Mouse (Mus musculus) thymus, postnatal 10 days (tissue): ENCODE results near the gene Adgrl3.

Experiments
- DNase-seq, 2 experiments: peaks; one replicate each; pipeline ENCODE4 v3.0.0; 2021; ENCODE audit warnings: low spot score in 2 of 2

Gene Adgrl3

DNA sequence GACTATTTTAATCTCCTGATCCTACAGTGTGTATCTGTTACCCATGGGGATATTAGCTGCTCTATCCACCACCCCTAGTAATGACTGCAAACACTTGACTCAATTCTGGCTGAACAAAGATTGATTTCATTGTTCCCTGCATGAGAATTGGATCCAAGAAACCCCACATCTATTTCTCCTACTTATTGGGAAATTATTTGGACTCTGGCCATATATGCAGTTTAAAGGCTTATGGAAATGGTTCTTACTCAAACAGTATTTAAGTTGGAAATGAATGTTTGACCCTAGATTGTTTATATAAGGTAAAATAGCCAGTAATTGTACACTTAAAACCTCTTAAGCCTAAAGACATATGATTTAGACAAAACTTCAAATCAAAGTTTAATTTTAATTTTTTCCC lies 207.3 kb downstream of the Adgrl3 start:
- DNase-seq, result no peak

DNA sequence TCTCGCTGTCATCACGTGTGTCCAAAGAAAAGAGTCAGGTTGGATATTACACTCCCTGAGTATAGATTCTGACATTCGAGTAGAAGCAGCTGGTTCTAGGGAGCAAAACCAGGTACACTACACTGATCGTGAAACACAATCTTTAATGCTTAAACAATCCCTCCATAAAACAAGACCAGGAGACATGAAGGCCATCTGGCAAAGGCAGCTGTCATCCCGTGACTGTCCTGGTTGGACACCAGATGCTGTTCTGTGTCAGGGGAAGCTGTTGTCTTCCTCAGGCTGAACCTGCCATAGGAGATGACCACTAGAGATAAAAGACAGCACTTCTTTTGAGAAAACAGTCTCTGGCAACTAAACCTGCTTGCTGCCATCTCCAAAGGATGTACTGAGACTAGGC lies 228.8 kb downstream of the Adgrl3 start:
- no peak for DNase-seq

DNA sequence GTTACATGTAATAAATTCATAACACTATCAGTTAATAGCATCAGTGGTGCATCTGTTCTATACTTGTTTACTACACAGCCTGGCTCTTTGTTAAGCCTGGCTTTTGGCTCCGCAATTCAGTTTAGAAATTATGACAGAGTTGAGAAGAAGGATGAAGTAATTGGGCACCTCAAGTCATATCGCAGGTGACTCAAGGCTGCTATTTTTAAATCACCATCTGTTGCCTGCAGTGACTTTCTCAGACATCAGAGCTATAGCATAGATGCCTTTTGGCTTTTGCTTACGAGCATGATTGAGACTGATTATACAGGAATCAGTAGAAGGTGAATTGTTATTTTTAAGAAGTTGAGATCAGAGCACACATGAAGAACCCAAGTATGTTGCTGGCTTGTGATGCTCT lies 236.2 kb downstream of the Adgrl3 start:
- no peak for DNase-seq

DNA sequence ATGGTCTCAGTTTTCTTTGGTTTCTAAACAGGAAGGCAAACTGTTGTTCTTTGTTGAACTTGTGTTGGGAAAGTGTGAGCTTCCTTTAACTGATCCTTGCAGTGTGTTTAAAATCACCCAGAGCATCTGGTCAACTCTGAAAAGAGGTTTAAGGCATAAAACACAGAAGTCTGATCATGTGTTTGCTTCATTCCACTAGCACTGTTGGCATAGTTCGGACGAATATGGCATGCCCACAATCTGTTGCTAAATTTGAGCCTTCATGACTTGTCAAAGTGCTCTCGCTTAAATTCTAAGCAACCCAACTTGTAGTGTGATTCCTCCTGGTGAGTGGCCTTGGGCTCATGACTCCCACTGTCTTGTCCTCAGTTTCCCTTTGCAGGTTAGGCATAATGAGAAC lies 249.8 kb downstream of the Adgrl3 start:
- no peak for DNase-seq

DNA sequence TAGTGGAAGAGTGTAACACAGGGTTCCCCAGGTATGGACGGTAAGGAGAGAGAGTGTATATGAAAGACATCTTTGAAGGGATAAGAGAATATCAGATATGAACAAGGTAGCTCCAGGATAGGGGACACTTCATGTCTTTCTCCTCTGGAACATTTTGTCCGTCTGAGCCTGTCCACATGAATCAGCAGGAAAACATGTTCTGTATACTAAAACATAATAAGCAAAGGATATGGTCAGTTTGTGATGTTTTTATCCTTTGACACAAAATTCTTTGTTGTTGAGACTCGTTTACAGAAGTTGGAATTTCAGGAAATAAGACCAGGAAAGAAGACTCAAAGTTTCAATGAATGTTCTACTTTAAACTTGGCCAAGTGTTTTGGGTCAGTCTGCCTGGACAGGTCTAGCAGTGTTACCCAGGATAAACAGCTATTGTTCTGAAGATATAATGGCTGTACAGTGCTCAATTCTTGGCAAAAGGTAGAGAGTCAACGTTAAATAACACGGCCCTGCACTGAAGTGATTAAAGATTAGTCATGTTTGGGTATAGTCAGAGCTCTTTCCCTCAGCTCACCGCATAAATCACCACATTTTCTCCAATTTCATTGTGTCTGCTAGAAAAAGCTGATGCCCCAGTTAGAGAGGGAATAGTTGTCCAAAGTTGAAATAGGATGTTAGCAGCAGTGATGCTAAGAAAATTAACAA lies 255.6 kb downstream of the Adgrl3 start:
- no peak for DNase-seq

DNA sequence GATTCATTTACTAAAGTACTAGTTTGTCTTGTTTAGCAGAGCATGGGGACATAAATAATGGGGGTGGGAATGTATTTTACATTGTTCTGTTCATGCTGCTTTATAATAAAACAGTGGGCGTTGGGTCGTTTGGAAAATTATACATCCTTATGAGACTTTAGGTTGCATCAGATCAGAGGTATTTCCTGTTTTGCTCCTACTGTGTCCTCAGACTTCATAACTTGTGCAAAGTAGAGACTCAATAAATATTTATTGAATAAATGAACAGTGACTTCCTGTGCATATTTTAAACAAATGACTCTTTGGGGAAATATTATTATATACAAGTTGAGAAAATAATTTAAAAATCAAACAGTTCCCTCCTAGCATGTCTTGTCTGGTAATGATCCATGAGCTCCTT lies 259.3 kb downstream of the Adgrl3 start:
- no peak for DNase-seq

DNA sequence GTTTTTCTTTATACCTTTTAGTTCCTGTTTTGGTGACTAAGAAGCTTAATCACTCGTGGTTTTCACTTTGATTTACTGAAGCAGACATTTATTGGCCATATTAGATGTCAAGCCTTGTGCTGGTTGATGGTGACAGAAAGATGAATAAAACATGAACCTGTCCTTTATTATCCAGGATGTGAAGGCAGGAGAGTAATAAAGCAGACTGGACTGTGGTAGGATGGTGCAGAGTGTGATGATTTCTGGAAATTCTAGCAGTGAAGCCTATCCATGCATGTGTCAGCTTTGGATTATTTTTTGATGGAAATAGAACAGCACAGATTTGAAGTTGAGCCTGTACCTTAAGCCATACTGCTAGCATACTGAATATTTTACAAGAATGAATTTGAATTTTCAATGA lies 265.7 kb downstream of the Adgrl3 start:
- DNase-seq, result no peak

DNA sequence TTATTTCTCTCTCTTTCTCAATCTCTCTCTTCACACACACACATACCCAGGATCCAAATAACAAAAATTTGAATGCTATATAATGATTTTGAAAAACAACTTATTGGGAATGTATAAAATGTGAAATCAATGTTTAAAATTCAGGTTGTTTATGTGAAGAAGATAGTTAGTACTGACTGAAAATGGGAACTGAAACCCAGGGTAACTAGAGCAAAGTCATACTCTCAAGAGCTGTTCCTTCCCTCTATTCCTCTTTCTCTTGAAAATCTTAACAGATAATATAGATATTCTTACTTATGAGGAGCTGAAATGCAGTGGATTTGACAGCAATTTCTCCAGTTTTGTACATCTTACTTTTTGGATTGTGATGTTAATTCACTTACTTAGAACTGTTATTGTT lies 281.9 kb downstream of the Adgrl3 start:
- no peak for DNase-seq

DNA sequence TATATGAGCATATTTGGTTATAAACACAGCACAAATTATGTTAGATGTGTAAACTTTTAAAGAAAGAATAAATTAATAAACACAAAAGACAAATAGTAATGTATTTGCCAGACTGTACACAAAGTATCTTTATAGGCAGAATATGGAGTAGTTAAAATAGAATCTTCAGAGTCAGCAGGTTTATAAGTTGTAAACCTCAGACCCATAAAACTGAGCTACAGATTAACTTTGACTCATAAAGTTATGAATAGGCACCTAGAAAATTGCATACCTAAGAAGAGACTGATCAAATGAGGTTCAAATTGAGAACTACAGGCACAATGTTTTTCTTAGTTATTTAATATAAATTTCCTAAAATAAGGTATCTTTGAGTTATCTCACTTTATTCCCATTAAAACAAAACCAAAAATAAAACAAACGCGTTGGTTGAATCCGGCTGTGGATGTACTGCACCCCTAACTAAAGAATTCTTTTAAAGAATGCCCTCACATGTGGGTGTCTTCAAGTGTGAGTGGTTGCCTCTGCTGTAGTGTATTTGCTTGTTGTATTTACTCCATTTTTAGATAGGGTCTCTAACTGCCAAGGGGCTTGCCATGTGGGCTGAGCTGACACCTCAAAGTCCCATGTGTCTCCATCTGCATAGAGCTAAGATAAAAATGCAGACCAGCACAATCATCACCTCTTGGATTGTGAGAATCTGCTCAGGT lies 297.6 kb downstream of the Adgrl3 start:
- no peak for DNase-seq

DNA sequence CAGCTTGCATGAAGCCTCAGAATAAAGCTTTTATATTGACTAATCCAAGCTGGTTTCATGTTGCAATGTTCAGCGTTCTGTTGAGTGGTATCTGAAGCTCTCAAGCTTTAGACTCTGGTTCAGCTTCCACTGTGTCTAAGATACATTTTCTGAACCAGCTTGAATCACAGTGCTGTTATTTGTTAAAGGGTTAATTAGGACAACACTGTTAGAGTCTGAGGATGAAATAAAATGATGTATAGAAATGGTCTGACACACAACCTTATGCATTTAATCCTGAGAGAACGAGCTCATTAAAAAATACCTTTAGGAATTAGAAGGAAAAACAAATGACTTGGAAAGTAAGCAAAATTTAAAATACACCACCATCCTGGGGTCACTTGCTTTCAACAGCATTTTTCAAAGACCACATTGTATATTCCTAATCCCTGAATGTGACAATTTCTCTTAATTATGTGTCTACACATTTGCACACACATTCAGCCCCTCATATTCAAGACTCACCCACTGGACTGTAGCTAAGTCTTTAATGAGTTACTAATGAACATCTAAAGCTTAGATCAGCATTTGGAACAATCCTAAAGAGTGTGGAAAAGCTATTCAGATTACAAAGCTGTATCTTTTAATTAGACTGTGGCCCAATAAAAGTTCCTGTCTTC lies 301.5 kb downstream of the Adgrl3 start:
- DNase-seq, result no peak

DNA sequence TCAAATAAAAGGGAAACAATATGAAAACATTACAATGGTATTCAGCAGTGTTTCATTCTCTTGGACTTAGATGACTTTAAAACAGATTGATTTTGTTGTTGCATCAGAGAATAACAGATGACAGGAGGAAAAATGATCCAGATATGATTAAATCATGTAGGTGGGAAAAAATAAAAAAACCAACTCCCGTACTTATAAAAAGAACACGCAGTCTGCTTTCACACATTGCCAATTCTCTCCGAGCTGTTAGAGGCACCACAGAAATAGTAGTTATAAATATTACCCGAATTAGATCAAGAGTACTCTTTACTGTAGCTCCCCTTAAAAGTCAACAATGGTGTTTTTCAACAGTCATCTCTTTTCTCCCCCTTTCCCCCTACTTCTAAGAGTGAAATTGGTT lies 302.1 kb downstream of the Adgrl3 start:
- DNase-seq, result no peak

DNA sequence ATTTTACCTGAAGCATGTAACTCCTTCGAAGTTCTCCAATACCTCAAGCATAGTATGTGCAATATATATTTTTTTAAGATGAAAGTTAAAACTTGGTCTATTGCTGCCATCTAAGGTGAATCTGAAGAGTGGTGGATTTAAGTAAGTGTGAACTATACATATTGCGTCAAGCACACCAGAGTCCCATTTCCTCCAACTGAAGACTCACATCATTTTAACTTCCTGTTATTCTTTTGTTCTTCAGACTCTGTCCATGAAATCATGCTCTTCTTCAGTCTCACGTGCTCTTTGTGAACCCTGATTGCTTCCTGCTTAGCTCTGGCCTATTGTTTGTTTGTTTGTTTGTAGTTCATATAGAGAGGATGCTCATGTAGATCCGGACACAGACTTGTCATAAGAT lies 307.0 kb downstream of the Adgrl3 start:
- no peak for DNase-seq

DNA sequence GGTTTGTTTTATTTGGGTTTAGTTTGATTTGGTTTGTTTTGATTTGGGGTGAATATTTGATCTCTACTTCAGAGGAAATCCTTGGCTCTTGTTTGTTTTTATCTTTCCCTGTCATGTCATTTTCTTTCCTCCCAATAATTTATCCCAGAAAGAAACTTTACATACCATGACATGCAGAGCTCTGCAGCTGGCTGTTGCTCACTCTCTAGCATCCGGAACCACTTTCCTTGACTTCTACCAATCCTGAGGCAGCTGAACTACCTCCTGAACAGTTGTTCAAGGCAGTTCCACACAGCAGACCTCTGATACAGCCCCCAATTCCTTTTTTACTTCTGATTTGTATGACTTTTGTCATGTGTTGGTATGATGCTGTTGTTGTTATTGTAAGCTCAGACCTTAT lies 307.5 kb downstream of the Adgrl3 start:
- no peak for DNase-seq

DNA sequence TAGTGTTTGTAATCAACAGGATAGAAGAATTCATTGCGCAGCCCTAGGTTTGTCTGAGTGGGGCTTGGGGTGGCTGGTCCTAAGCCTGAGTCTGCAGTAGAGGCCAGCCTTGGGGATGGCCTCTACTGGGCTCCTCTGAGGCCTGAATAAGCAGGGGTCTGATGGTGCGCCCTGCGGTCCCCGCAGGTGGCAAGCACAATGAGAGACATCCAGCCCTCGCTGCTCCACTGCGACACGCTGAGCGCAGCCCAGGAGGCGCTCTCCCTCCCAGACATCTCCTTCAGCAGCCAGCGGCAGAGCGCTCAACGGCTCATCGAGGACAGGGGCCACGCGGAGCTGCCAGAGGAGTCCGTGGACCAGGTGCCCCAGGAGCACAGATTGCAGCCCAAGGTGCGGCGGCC lies 309.6 kb downstream of the Adgrl3 start:
- no peak for DNase-seq

DNA sequence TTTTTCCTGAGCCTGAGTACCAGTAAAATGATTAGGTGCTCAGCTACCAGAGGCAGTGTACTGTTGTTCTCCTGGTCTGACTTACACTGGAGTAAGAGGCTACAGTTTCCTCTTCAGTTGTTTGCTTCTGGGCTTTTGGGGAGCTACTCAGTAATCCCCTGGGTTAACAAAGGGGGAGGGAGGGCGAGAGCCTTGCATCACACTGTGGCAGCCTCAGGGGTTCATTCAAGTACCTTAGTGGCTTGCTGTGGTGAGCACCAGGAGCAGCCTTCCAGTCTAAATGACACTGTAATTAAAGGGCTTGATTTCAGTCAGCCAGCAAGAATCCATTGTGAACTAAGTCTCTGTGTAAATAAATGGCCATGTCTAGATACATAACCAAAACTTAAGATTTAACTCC lies 324.4 kb downstream of the Adgrl3 start:
- no peak for DNase-seq

DNA sequence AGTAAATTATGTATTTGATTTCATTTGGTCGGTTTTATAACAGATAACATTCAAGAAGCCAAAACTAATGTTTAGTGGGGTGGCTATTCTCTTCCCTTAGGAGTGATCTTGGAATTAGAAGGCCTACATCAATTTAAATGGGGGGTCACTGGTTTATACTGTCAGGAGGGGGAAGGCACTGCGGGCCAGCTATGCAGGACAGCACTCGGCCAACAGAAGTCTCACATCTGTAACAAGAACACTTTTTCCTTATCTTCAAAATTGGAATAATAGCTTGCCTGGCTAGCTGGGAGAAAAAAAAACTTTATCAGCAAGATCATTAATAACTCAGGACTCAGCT lies 325.1 kb downstream of the Adgrl3 start:
- DNase-seq, result no peak

DNA sequence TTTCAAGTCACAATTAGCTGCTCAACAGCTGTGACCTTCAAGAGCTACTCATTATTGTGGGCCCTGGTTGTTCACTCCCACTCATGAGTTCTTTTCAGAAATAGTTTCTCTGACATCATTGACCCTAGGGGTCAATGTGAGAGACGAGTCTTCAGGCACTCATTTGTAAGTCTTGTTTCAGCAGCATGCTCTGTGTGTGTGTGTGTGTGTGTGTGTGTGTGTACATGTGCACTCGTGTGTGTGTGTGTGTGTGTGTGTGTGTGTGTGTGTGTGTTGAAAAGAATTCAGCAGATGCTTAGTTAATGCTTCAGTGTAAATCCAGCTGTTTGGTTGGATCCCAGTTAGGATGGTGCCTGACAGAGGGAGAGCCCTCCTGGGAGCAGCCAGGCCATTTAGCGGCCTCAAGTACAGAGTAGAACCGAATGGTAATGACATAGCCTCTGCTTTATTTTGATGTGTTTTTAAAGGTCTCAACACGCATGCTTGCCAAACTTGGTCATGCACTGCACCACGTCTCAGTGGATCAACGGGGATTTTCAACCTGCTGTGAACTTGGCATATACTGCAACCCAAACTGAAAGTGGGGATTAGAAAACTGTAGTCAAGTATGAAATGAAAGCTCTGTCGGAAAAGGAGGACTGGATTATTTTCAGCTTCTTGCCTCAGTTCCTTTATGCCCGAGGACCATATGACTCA lies 325.6 kb downstream of the Adgrl3 start:
- no peak for DNase-seq

DNA sequence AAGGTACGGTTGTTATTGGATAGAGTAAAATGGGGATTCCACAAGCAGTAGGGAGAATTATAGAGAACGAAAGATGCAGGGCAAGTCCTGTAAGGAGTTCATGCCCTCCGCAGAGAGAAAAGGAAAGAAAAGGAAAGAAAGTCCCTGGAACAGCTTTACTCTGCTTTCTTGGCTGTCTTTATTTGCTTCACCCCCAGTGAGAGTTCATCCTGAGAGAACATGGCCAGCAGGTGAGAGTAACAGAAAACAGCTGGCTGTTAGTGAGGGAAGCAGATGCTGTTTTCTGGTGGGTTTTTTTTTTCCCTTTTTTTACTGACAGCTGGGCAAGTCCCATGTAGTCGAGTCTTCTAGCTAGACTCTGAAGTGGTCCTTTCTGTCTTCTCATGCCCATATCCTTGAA lies 327.6 kb downstream of the Adgrl3 start:
- DNase-seq, result no peak

DNA sequence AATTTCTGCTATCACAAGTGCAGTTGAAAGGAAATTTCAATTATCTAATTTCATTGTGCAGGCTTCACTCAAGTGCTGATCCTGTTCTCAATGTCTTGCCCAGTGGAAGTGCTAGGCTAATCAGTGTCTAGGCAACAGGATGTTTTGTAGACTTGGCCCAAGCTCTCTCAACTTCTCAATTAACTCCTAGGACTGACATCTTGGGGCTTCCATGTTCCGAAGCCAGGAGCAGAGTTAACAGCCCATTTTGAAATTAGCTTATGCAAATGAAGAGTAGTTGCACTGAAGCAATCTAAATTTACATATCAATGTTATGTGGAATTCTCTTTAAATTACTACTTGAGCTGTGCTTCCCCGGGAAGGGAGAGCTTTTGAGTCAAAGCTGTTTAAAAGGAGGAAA lies 339.6 kb downstream of the Adgrl3 start:
- DNase-seq, result no peak

DNA sequence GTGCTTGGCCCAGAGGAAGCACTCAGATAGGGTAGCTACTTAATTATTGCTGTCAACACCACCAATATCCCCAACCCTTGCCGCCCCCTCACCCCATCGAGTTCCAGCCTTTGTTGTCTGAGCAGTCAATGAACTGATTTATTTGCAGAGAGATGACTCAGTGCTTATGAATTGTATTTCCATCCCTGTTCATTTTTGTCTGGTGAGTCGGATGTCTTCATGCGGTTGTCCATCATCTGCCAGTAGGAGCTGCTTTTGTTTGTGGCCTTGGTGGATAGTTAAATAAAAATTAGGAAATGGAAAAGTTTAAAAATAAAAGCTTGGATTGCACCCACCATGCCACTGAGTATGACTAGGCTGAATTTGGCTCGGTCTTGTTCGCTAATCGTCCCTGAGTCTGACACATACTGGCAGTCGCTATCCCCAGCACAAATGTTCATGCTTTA lies 344.3 kb downstream of the Adgrl3 start:
- no peak for DNase-seq

DNA sequence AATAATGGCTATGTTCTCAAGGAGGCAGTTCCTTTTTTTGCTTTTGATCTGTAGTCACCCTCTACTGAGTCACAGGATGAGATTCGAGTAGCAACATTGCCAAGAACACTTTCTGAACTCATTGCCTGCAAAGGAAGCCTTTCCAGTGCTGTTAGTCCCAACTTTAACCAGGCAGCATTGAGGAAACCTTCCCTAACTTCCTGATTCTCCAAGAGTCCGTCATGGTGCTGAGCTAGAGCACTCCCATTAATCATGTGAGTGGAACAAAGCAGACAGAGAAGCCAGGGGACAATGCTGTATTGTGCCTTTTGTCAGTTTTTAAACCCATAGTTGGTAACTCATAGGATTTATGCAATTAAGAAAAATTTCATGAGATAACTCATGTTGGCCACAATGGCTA lies 345.3 kb downstream of the Adgrl3 start:
- DNase-seq, result no peak

DNA sequence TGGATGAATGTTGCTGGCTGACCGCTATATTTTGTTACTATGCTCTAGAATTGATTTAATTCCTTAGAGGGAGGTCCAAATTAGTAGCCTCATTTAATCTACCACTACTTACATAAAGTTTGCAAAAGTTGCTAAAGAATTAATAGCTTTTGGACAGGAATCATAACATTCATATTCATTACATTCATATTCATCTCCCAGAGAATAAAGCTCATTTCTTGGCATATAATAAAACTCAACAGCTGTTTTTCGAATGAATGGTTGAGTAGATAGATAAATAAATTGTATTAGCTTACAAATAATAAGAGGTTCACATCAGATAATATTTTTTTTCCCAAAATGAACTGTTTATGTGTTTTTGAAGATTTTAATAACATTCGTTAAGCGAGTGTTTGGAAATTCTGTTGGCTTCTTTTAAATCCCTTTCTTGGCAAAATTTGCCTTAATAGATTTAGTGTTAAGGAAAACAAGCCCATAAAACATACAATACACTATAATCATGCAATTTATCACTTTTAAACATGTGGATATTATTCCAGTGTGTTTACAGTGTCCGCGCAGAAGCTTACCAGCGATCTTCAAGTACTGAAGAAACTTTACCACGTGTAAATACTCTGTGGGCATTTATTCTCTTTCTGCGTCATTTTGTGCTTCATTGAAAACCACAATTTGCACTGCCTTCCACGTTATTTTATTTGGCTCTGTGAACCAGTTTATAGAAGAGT lies 350.4 kb downstream of the Adgrl3 start:
- DNase-seq, result no peak
